Mouse (Mus musculus): ENCODE results near the gene Ccdc9.
"Not testable (repeated sequence)": the region's sequence is repeated elsewhere in the genome, so short reads cannot be mapped to it uniquely, and the experiment has no call there.

DNA sequence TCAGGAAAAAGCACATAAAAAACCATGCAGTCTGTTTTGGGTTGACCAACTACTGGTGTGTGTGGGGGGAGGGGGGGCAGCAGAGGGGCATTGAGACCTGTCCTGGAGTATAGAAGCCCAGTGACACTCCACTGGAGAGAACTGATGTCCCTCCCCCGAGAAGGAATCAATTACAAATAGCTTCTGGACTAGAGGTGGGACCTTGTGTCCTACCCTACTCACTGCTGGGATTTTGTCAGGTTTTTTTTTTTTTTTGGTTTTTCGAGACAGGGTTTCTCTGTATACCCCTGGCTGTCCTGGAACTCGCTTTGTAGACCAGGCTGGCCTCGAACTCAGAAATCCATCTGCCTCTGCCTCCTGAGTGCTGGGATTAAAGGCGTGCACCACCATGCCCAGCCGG lies 20.5 kb upstream of the Ccdc9 start:
- not testable (repeated sequence) for TF ChIP-seq GATA1, TAL1 (IDR thresholded peaks at IDR 0.05; ENCODE audit: low read length)
